Mouse (Mus musculus) neural tube, embryonic 11.5 days (tissue): ENCODE results near the gene Vmp1. TPM values are rescaled to one million over a fixed set of nuclear protein-coding genes. Genes with fewer than 3 reads are reported as not detected.

Experiments
- microRNA counts: library from miRNA; unstranded; fragments of <30 nt; microRNA quantifications from one replicate; lab custom pipeline; 2015
- microRNA-seq: library from miRNA; unstranded; fragments of <30 nt; microRNA quantifications from one replicate; pipeline ENCODE4, GENCODE M21; 2016
- polyA plus RNA-seq: library from polyadenylated mRNA; unstranded; fragments of >200 nt; fragmentation: Nextera tagmentation; extraction: Ambion mirVana; gene quantifications from 2 replicates; pipeline ENCODE4 v1.2.1, GENCODE M21; 2014

The Vmp1 gene
- polyA plus RNA-seq, 1 experiment from 2014 or later, result 103 TPM

MicroRNA genes within 50 kb of the gene (microRNA counts, 519-probe panel; counts per million panel counts)
- microRNA mmu-miR-21 (lab: Ali Mortazavi, UCI), result 4,392 counts per million, percentile 81 among the panel's probes with 10 or more counts

Small RNAs within 50 kb of the gene (microRNA-seq; reads per million reads assigned to microRNA genes)
- gene Mir21a, result 4,635 reads per million, percentile 90 among the genes with 10 or more reads in this experiment

Other genes starting within 250 kb of the Vmp1 start
- 21.3 and 21.5 TPM in 2 replicates for gene Rnft1, start 199.2 kb downstream of the Vmp1 start, polyA plus RNA-seq
- gene Rps6kb1, start 139.0 kb downstream of the Vmp1 start, polyA plus RNA-seq, result 56.4 and 57.7 TPM in 2 replicates
- gene Tubd1, start 138.8 kb downstream of the Vmp1 start, polyA plus RNA-seq, result 11.3 and 13.2 TPM in 2 replicates
- gene Ptrh2, start 149 bp upstream of the Vmp1 start, polyA plus RNA-seq, result 36.7 and 40.3 TPM in 2 replicates
- 196 and 214 TPM in 2 replicates for gene Cltc, start 73.7 kb upstream of the Vmp1 start, polyA plus RNA-seq
- 44.2 and 44.3 TPM in 2 replicates for gene Dhx40, start 123.9 kb upstream of the Vmp1 start, polyA plus RNA-seq